Mouse (Mus musculus) cerebellum, adult 2 months (tissue): ENCODE results near the gene 9130230L23Rik.

Experiments used
- CTCF ChIP-seq: fragments of 200-500 bp; IDR thresholded peaks from 2 replicates; pipeline ENCODE4 v1.5.1; 2011; ENCODE audit warnings: low read depth, mild to moderate bottlenecking, control low read depth, low read length, moderate library complexity, borderline replicate concordance; ENCODE audit not compliant: insufficient read depth
- POLR2A ChIP-seq: fragments of 200-500 bp; IDR thresholded peaks from 2 replicates; pipeline ENCODE4 v1.6.1; 2011; ENCODE audit warnings: low read length, control low read depth, borderline replicate concordance; ENCODE audit not compliant: insufficient read depth

DNA sequence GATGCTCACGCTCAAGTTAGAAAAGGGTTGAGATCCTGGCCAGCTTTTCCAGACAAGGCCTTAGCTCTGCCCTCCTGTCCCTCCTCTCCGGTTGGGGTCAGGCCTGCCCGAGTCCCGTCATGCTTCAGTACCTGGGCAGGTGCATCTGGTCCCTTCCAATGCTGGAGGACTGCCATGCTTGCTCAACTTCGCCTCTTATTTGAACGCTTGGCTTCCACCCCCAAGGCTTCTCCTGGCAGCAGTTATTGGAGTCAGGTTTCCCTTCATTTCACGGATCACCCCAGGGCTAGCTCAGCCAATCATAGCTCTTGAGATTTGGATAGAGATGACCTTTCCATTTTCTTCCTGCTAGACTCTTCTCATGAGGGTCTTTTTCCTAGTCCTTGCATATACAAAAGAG is 4.0 kb downstream of the 9130230L23Rik start:
- no peak for TF ChIP-seq CTCF
- TF ChIP-seq POLR2A, result no peak
